Mouse (Mus musculus) embryonic fibroblast, embryonic 13.5 days (primary cell): ENCODE results near the gene Fam53b. TPM values are rescaled to one million over a fixed set of nuclear protein-coding genes. Genes with fewer than 3 reads are reported as not detected.

ENCODE experiments used
- H3K27ac ChIP-seq: 2 replicates; pipeline ENCODE4 v1.5.1; 2012; ENCODE audit warnings: low read length, control low read depth, inconsistent platforms; ENCODE audit not compliant: insufficient read depth
- H3K4me1 ChIP-seq: 2 replicates; pipeline ENCODE4 v1.6.1; 2011; ENCODE audit warnings: low read length; ENCODE audit not compliant: control insufficient read depth, insufficient read depth
- H3K4me3 ChIP-seq: 2 replicates; pipeline ENCODE4 v1.5.1; 2011; ENCODE audit warnings: mild to moderate bottlenecking, control low read depth, low read length; ENCODE audit not compliant: insufficient read depth
- CTCF ChIP-seq: IDR thresholded peaks from 2 replicates; pipeline ENCODE4 v1.5.1; 2011; ENCODE audit warnings: mild to moderate bottlenecking, control low read depth, low read length, moderate library complexity, borderline replicate concordance; ENCODE audit not compliant: insufficient read depth
- POLR2A ChIP-seq: IDR thresholded peaks from 2 replicates; pipeline ENCODE4 v1.6.1; 2011; ENCODE audit warnings: low read depth, mild to moderate bottlenecking, control low read depth, low read length, moderate library complexity
- polyA plus RNA-seq: library from polyadenylated mRNA; stranded (reverse); fragments of >200 nt; gene quantifications from 2 replicates; pipeline ENCODE4 v1.2.4, GENCODE M21; 2011; ENCODE audit warnings: low read depth; ENCODE audit not compliant: missing spikeins, insufficient read length

Gene Fam53b
- polyA plus RNA-seq, 1 experiment: 12.5 TPM

GRCm38 (mm10) chr7:132772440-132772839, 41.2 kb downstream of the Fam53b start:
- no peaks in the 10 kb centered on the region for H3K4me1 ChIP-seq
- H3K27ac ChIP-seq: no peak overlapping the region
- no peak for TF ChIP-seq CTCF
- no peak for TF ChIP-seq POLR2A
- no peak overlapping the region for H3K4me3 ChIP-seq

- no peak for TF ChIP-seq CTCF
- H3K4me1 ChIP-seq: no peaks in the 10 kb centered on the region
- no peak overlapping the region for H3K4me3 ChIP-seq
- H3K27ac ChIP-seq: no peak overlapping the region
Observed at GRCm38 (mm10) chr7:132768498-132769344, 45.0 kb downstream of the Fam53b start.

GRCm38 (mm10) chr7:132767999-132768370, 45.7 kb downstream of the Fam53b start:
- Histone ChIP-seq H3K27ac (no peak overlapping the region), H3K4me3 (no peak overlapping the region), H3K4me1 (no peaks in the 10 kb centered on the region)
- TF ChIP-seq CTCF (no peak), POLR2A (no peak)

GRCm38 (mm10) chr7:132767233-132767998, 46.3 kb downstream of the Fam53b start:
- TF ChIP-seq POLR2A: no peak
- no peak for TF ChIP-seq CTCF
- Histone ChIP-seq H3K4me1 (no peaks in the 10 kb centered on the region), H3K27ac (no peak overlapping the region), H3K4me3 (no peak overlapping the region)

GRCm38 (mm10) chr7:132766235-132766871, 47.3 kb downstream of the Fam53b start:
- Histone ChIP-seq H3K27ac (no peak overlapping the region), H3K4me3 (no peak overlapping the region), H3K4me1 (no peaks in the 10 kb centered on the region)
- TF ChIP-seq CTCF: no peak
- TF ChIP-seq POLR2A: no peak

- TF ChIP-seq CTCF (no peak), POLR2A (no peak)
- Histone ChIP-seq H3K4me3 (no peak overlapping the region), H3K4me1 (no peaks in the 10 kb centered on the region), H3K27ac (no peak overlapping the region)
Observed at GRCm38 (mm10) chr7:132765629-132766186, 48.0 kb downstream of the Fam53b start.

GRCm38 (mm10) chr7:132764896-132765491, 48.7 kb downstream of the Fam53b start:
- H3K4me1 ChIP-seq: no peaks in the 10 kb centered on the region
- no peak for TF ChIP-seq POLR2A
- TF ChIP-seq CTCF: no peak
- no peak overlapping the region for H3K4me3 ChIP-seq
- no peak overlapping the region for H3K27ac ChIP-seq

- Histone ChIP-seq H3K4me1 (no peaks in the 10 kb centered on the region), H3K27ac (no peak overlapping the region), H3K4me3 (no peak overlapping the region)
- TF ChIP-seq CTCF (no peak), POLR2A (no peak)
Observed at GRCm38 (mm10) chr7:132764314-132764713, 49.4 kb downstream of the Fam53b start.

GRCm38 (mm10) chr7:132763911-132764310, 49.8 kb downstream of the Fam53b start:
- no peak overlapping the region for H3K4me3 ChIP-seq
- H3K4me1 ChIP-seq: no peaks in the 10 kb centered on the region
- no peak overlapping the region for H3K27ac ChIP-seq
- TF ChIP-seq POLR2A (no peak), CTCF (no peak)
